In the genomic region with DNA sequence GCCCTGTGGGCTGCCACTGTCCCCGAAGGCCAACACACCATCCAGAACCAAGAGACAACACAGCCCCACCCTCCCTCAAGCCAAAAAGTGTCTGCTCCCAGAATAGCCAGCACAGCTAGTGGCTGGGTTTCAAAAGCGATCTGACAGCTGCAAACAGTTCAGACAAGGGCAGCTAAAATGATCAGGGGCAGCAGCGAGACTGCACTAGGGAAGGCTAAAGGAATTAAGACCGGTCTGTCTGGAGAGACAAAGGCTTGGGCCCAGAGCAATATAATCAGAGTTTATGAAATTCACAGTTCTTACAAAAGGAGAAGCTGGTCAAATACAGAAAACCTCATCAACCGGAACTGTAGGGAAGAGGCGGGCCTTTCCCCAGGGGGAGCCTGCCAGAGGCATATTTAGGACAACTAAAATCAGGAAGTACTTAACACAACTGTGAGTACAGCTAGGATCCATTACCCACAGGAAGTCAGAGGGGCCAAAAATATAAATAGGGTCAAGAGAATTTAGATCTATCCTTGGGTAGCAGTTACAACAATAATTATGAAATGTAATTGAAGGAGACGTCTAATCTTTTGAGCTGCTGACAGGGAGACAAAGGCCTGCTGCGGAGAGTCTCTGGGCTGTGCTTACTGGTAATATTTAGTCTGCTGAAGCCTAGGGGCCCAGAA, we compare ENCODE assay signal across 8 mouse cellular contexts. TPM values are rescaled to one million over a fixed set of nuclear protein-coding genes. Genes with fewer than 3 reads are reported as not detected.
DNase-seq lines count a peak whose midpoint lies in the region; ATAC-seq and TF ChIP-seq lines count a peak whose summit lies in the region.

No protein-coding gene starts in this region.

- H3K27ac ChIP-seq in spleen, adult 2 months (ENCODE audit: insufficient read depth, low read length): peak overlapping the region; percentile 80
- H3K27ac ChIP-seq in forebrain, postnatal 0 days (ENCODE audit: low read depth, low read length): peak overlapping the region; percentile 48; the same call in 1 of the 2 replicates
- peak overlapping the region; percentile 43 for H3K27ac ChIP-seq in hindbrain, embryonic 11.5 days (ENCODE audit: low read depth, low read length)
- peak overlapping the region; percentile 53 for H3K27ac ChIP-seq in limb, embryonic 14.5 days (replicated peaks; ENCODE audit: low read depth, low read length)
- H3K27ac ChIP-seq in midbrain, embryonic 14.5 days (replicated peaks; ENCODE audit: low read depth, low read length): peak overlapping the region; percentile 72

- no peak overlapping the region for H3K9ac ChIP-seq in forebrain, postnatal 0 days
- no peak overlapping the region for H3K9ac ChIP-seq in hindbrain, embryonic 11.5 days (ENCODE audit: low read depth, low read length)
- no peak overlapping the region for H3K9ac ChIP-seq in limb, embryonic 14.5 days (ENCODE audit: low read depth, low read length, severe bottlenecking)
- no peak overlapping the region; the same call in 1 of the 2 replicates for H3K9ac ChIP-seq in midbrain, embryonic 14.5 days (replicated peaks; ENCODE audit: low read length)

- H3K4me1 ChIP-seq in spleen, adult 2 months (ENCODE audit: control insufficient read depth, insufficient read depth, insufficient read length): peaks cover 29% of the 10 kb centered on the region
- peaks cover 6% of the 10 kb centered on the region; the same call in 1 of the 2 replicates for H3K4me1 ChIP-seq in forebrain, postnatal 0 days (ENCODE audit: insufficient read depth)
- H3K4me1 ChIP-seq in hindbrain, embryonic 11.5 days (replicated peaks; ENCODE audit: control insufficient read depth, insufficient read depth, low read length): 0 out of 2 replicates have a peak, but pooled peaks cover 3% of the 10 kb centered on the region
- peaks cover 15% of the 10 kb centered on the region for H3K4me1 ChIP-seq in limb, embryonic 14.5 days (ENCODE audit: control insufficient read depth, insufficient read depth, low read length)
- H3K4me1 ChIP-seq in midbrain, embryonic 14.5 days (ENCODE audit: control insufficient read depth, insufficient read depth, low read length): peaks cover 8% of the 10 kb centered on the region; the same call in 1 of the 2 replicates

- no peak for TF ChIP-seq POLR2A in spleen, adult 2 months (IDR thresholded peaks at IDR 0.05; ENCODE audit: low read depth, low read length)
- TF ChIP-seq POLR2A in limb, embryonic 14.5 days (IDR thresholded peaks at IDR 0.05; ENCODE audit: borderline replicate concordance, extremely low read depth, insufficient read depth, insufficient read length): no peak

- no peak for ATAC-seq in forebrain, postnatal 0 days
- ATAC-seq in hindbrain, embryonic 11.5 days (ENCODE audit: low FRiP score): no peak
- peak; percentile 69; the same call in 1 of the 2 replicates for ATAC-seq in limb, embryonic 14.5 days (ENCODE audit: low FRiP score, low read depth)
- no peak for ATAC-seq in midbrain, embryonic 14.5 days (ENCODE audit: low FRiP score, low TSS enrichment)

- H3K4me2 ChIP-seq in forebrain, postnatal 0 days (ENCODE audit: low read depth): no peak overlapping the region
- no peak overlapping the region for H3K4me2 ChIP-seq in hindbrain, embryonic 11.5 days (replicated peaks; ENCODE audit: low read depth, low read length)
- no peak overlapping the region for H3K4me2 ChIP-seq in limb, embryonic 14.5 days (replicated peaks; ENCODE audit: low read depth, low read length, severe bottlenecking)
- H3K4me2 ChIP-seq in midbrain, embryonic 14.5 days (ENCODE audit: low read length): no peak overlapping the region

- no peak for TF ChIP-seq CTCF in spleen, adult 2 months (IDR thresholded peaks at IDR 0.05; ENCODE audit: extremely low read depth, insufficient read depth, insufficient read length, insufficient replicate concordance)
- no peak for TF ChIP-seq CTCF in forebrain, postnatal 0 days (IDR thresholded peaks at IDR 0.05; ENCODE audit: low read depth)

- WGBS in spleen, adult 2 months: 11% methylated on average over 8 of the region's 8 CpGs
- WGBS in forebrain, postnatal 0 days: 28% methylated on average over 8 of the region's 8 CpGs
- 41% methylated on average over 8 of the region's 8 CpGs for WGBS in hindbrain, embryonic 11.5 days
- WGBS in limb, embryonic 14.5 days: 40% methylated on average over 8 of the region's 8 CpGs
- WGBS in midbrain, embryonic 14.5 days: 8% methylated on average over 8 of the region's 8 CpGs

- H3K9me3 ChIP-seq in forebrain, postnatal 0 days (ENCODE audit: low read length): no peaks in the 10 kb centered on the region
- H3K9me3 ChIP-seq in hindbrain, embryonic 11.5 days (ENCODE audit: control insufficient read depth, low read length): no peaks in the 10 kb centered on the region
- H3K9me3 ChIP-seq in limb, embryonic 14.5 days (ENCODE audit: control insufficient read depth, low read length): no peaks in the 10 kb centered on the region
- no peaks in the 10 kb centered on the region for H3K9me3 ChIP-seq in midbrain, embryonic 14.5 days (ENCODE audit: control insufficient read depth, low read length)

- peaks cover 7% of the 10 kb centered on the region for H3K27me3 ChIP-seq in spleen, adult 2 months (ENCODE audit: control insufficient read depth, insufficient read depth, low read length)
- peaks cover 8% of the 10 kb centered on the region for H3K27me3 ChIP-seq in forebrain, postnatal 0 days (ENCODE audit: insufficient read depth, low read length)
- H3K27me3 ChIP-seq in hindbrain, embryonic 11.5 days (ENCODE audit: control insufficient read depth, insufficient read depth, low read length): peaks cover 12% of the 10 kb centered on the region; the same call in 1 of the 2 replicates
- peaks cover 14% of the 10 kb centered on the region for H3K27me3 ChIP-seq in limb, embryonic 14.5 days (ENCODE audit: control insufficient read depth, insufficient read depth, low read length)
- peaks cover 28% of the 10 kb centered on the region for H3K27me3 ChIP-seq in midbrain, embryonic 14.5 days (ENCODE audit: control insufficient read depth, insufficient read depth, low read length)

- DNase-seq in spleen, adult 2 months (ENCODE audit: low read depth in 1 of 2, low spot score in 2 of 2): peak; percentile 28 to 62
- no peak for DNase-seq in spleen, adult 12 weeks (ENCODE audit: low spot score)
- no peak for DNase-seq in forebrain, postnatal 0 days
- peak; percentile 33 for DNase-seq in hindbrain, embryonic 11.5 days (ENCODE audit: low spot score)
- peak; percentile 56 for DNase-seq in limb, embryonic 14.5 days (ENCODE audit: low spot score)
- peak; percentile 57 for DNase-seq in midbrain, embryonic 14.5 days
- DNase-seq in T-cell, adult 2 months (ENCODE audit: low spot score): no peak
- DNase-seq in yolk sac, embryonic 10.5 days (ENCODE audit: low spot score): no peak

- H3K36me3 ChIP-seq in spleen, adult 2 months (ENCODE audit: control insufficient read depth, insufficient read depth, low read length): no peaks in the 10 kb centered on the region
- H3K36me3 ChIP-seq in forebrain, postnatal 0 days (ENCODE audit: insufficient read depth): peaks cover 4% of the 10 kb centered on the region; the same call in 1 of the 2 replicates
- H3K36me3 ChIP-seq in hindbrain, embryonic 11.5 days (ENCODE audit: control insufficient read depth, insufficient read depth, low read length): no peaks in the 10 kb centered on the region
- H3K36me3 ChIP-seq in limb, embryonic 14.5 days (ENCODE audit: control insufficient read depth, insufficient read depth, low read length): 0 out of 2 replicates have a peak, but pooled peaks cover 3% of the 10 kb centered on the region
- no peaks in the 10 kb centered on the region for H3K36me3 ChIP-seq in midbrain, embryonic 14.5 days (ENCODE audit: control insufficient read depth, insufficient read depth, low read length)

- H3K4me3 ChIP-seq in spleen, adult 2 months (ENCODE audit: extremely low read depth, insufficient read depth, insufficient read length): 0 out of 2 replicates have a peak overlapping the region, but pooled peaks have one; percentile 6
- no peak overlapping the region for H3K4me3 ChIP-seq in forebrain, postnatal 0 days (ENCODE audit: low read depth, low read length)
- no peak overlapping the region for H3K4me3 ChIP-seq in hindbrain, embryonic 11.5 days (ENCODE audit: low read depth, low read length)
- H3K4me3 ChIP-seq in limb, embryonic 14.5 days (replicated peaks; ENCODE audit: low read length): no peak overlapping the region
- H3K4me3 ChIP-seq in midbrain, embryonic 14.5 days (replicated peaks; ENCODE audit: low read depth, low read length): no peak overlapping the region

RNA-seq across cellular contexts. Expression of a gene that starts 12.9 kb away (rescaled TPM):
- not detected in 2 replicates for polyA plus RNA-seq in spleen, adult 2 months (2012; rRNA removed)
- 0.08 and 0.29 TPM in 2 replicates for total RNA-seq in forebrain, postnatal 0 days (2014; rRNA removed)
- 0.19 and 0.28 TPM in 2 replicates for polyA plus RNA-seq in forebrain, postnatal 0 days (2015; fragmentation: Nextera tagmentation; extraction: Ambion mirVana)
- 5.5 and 12.2 TPM in 2 replicates for polyA plus RNA-seq in hindbrain, embryonic 11.5 days (2014; fragmentation: Nextera tagmentation; extraction: Ambion mirVana)
- 162 and 165 TPM in 2 replicates for polyA plus RNA-seq in limb, embryonic 14.5 days (2012; rRNA removed)
- 118 and 149 TPM in 2 replicates for polyA plus RNA-seq in limb, embryonic 14.5 days (2014; fragmentation: Nextera tagmentation; extraction: Ambion mirVana)
- polyA plus RNA-seq in midbrain, embryonic 14.5 days (2014; fragmentation: Nextera tagmentation; extraction: Ambion mirVana): not detected in 2 replicates

RNA-seq across cellular contexts. Expression of a gene that starts 30.0 kb away (rescaled TPM):
- polyA plus RNA-seq in spleen, adult 2 months (2012; rRNA removed): 20.1 and 28.5 TPM in 2 replicates
- 26.9 and 31.9 TPM in 2 replicates for total RNA-seq in forebrain, postnatal 0 days (2014; rRNA removed)
- polyA plus RNA-seq in forebrain, postnatal 0 days (2015; fragmentation: Nextera tagmentation; extraction: Ambion mirVana): 12.7 and 17.5 TPM in 2 replicates
- polyA plus RNA-seq in hindbrain, embryonic 11.5 days (2014; fragmentation: Nextera tagmentation; extraction: Ambion mirVana): 1.9 and 2.1 TPM in 2 replicates
- polyA plus RNA-seq in limb, embryonic 14.5 days (2012; rRNA removed): 32.3 and 38.9 TPM in 2 replicates
- polyA plus RNA-seq in limb, embryonic 14.5 days (2014; fragmentation: Nextera tagmentation; extraction: Ambion mirVana): 10.1 and 10.9 TPM in 2 replicates
- 11.5 and 14.4 TPM in 2 replicates for polyA plus RNA-seq in midbrain, embryonic 14.5 days (2014; fragmentation: Nextera tagmentation; extraction: Ambion mirVana)

RNA-seq across cellular contexts. Expression of a gene that starts 59.1 kb away (rescaled TPM):
- polyA plus RNA-seq in spleen, adult 2 months (2012; rRNA removed): 39.2 and 42.2 TPM in 2 replicates
- 177 and 184 TPM in 2 replicates for total RNA-seq in forebrain, postnatal 0 days (2014; rRNA removed)
- polyA plus RNA-seq in forebrain, postnatal 0 days (2015; fragmentation: Nextera tagmentation; extraction: Ambion mirVana): 103 and 123 TPM in 2 replicates
- 126 and 128 TPM in 2 replicates for polyA plus RNA-seq in hindbrain, embryonic 11.5 days (2014; fragmentation: Nextera tagmentation; extraction: Ambion mirVana)
- 83.0 and 110 TPM in 2 replicates for polyA plus RNA-seq in limb, embryonic 14.5 days (2012; rRNA removed)
- 77.8 and 86.8 TPM in 2 replicates for polyA plus RNA-seq in limb, embryonic 14.5 days (2014; fragmentation: Nextera tagmentation; extraction: Ambion mirVana)
- 121 and 151 TPM in 2 replicates for polyA plus RNA-seq in midbrain, embryonic 14.5 days (2014; fragmentation: Nextera tagmentation; extraction: Ambion mirVana)

Comparison
In these comparisons a context has a peak if more than half of its experiments do, and no peak if none do; other contexts are left out.
1. DNase-seq: peak in spleen, adult 2 months (2 of 2), hindbrain, embryonic 11.5 days (single experiment), limb, embryonic 14.5 days (single experiment) and midbrain, embryonic 14.5 days (single experiment); none in spleen, adult 12 weeks (single experiment), forebrain, postnatal 0 days (single experiment), T-cell, adult 2 months (single experiment) and yolk sac, embryonic 10.5 days (single experiment).
2. Peak in every context shown above with its lines, with median percentiles within 50 percentile points of each other: H3K27ac ChIP-seq.